Mouse (Mus musculus) MEL (cell line): ENCODE results near the gene Akirin1. TPM values are rescaled to one million over a fixed set of nuclear protein-coding genes. Genes with fewer than 3 reads are reported as not detected.

Experiments used
- DNase-seq: peaks from one replicate; pipeline ENCODE4 v3.0.0; 2011; ENCODE audit warnings: low read depth, low spot score
- H3K27ac ChIP-seq: 2 replicates; pipeline ENCODE4 v1.5.1; 2012; ENCODE audit warnings: low read depth, mild to moderate bottlenecking, control low read depth, low read length, moderate library complexity; ENCODE audit not compliant: control insufficient read depth
- H3K27me3 ChIP-seq, 2 experiments: fragments of 150-350 bp in 1 of 2; sonication (generic) in 1 of 2; 2 replicates each; pipeline ENCODE4 v1.6.1; 2012; ENCODE audit warnings: low read length in 2 of 2, mild to moderate bottlenecking in 2 of 2, improper control_type of control experiment in 1 of 2, moderate library complexity in 1 of 2; ENCODE audit not compliant: insufficient read depth in 2 of 2, control insufficient read depth in 1 of 2
- H3K36me3 ChIP-seq, 2 experiments: 2 replicates each; pipeline ENCODE4 v1.6.1; 2012 to 2014; ENCODE audit warnings: low read length in 2 of 2, improper control_type of control experiment in 1 of 2, inconsistent platforms in 1 of 2, mild to moderate bottlenecking in 1 of 2; ENCODE audit not compliant: insufficient read depth in 2 of 2, control insufficient read depth in 1 of 2
- H3K4me1 ChIP-seq, 2 experiments: fragments of 150-350 bp in 1 of 2; sonication (generic) in 1 of 2; 2 replicates each; pipeline ENCODE4 v1.6.1; 2012; ENCODE audit warnings: low read length in 2 of 2, improper control_type of control experiment in 1 of 2, mild to moderate bottlenecking in 1 of 2; ENCODE audit not compliant: insufficient read depth in 2 of 2, control insufficient read depth in 1 of 2
- H3K4me3 ChIP-seq, 2 experiments: fragments of 150-350 bp in 1 of 2; sonication (generic) in 1 of 2; 2 replicates each; pipeline ENCODE4 v1.5.1; 2012; ENCODE audit warnings: low read depth in 2 of 2, low read length in 2 of 2, mild to moderate bottlenecking in 2 of 2, moderate library complexity in 2 of 2, control low read depth in 1 of 2, improper control_type of control experiment in 1 of 2; ENCODE audit not compliant: control insufficient read depth in 1 of 2, insufficient read depth in 1 of 2
- H3K79me2 ChIP-seq: 2 replicates; pipeline ENCODE4 v1.6.1; 2012; ENCODE audit warnings: mild to moderate bottlenecking, low read length, moderate library complexity; ENCODE audit not compliant: control insufficient read depth, poor library complexity, insufficient read depth
- H3K9ac ChIP-seq: 2 replicates; pipeline ENCODE4 v1.6.1; 2012; ENCODE audit warnings: low read depth, mild to moderate bottlenecking, control low read depth, low read length, moderate library complexity; ENCODE audit not compliant: control insufficient read depth, poor library complexity, severe bottlenecking
- H3K9me3 ChIP-seq: fragments of 150-350 bp; sonication (generic); replicated peaks from 2 replicates; pipeline ENCODE4 v1.6.1; 2012; ENCODE audit warnings: mild to moderate bottlenecking, low read length, improper control_type of control experiment, moderate library complexity; ENCODE audit not compliant: insufficient read depth
- CHD1 ChIP-seq: IDR thresholded peaks from 2 replicates; pipeline ENCODE4 v1.6.1; 2012; ENCODE audit warnings: low read depth, mild to moderate bottlenecking, inconsistent platforms, low read length, improper control_type of control experiment
- CHD2 ChIP-seq: IDR thresholded peaks from 2 replicates; pipeline ENCODE4 v1.6.1; 2011; ENCODE audit warnings: low read length, improper control_type of control experiment
- E2F4 ChIP-seq: IDR thresholded peaks from 2 replicates; pipeline ENCODE4 v1.6.1; 2011; ENCODE audit warnings: low read depth, low read length, improper control_type of control experiment, borderline replicate concordance
- ETS1 ChIP-seq: IDR thresholded peaks from 2 replicates; pipeline ENCODE4 v1.6.1; 2012; ENCODE audit warnings: low read depth, mild to moderate bottlenecking, inconsistent platforms, low read length, improper control_type of control experiment, moderate library complexity
- GATA1 ChIP-seq: IDR thresholded peaks from 2 replicates; pipeline ENCODE4 v1.6.1; 2011; ENCODE audit warnings: low read depth, low read length, improper control_type of control experiment
- JUND ChIP-seq: IDR thresholded peaks from 2 replicates; pipeline ENCODE4 v1.6.1; 2011; ENCODE audit warnings: low read depth, mild to moderate bottlenecking, improper control_type of control experiment, low read length
- MAFK ChIP-seq: IDR thresholded peaks from 2 replicates; pipeline ENCODE4 v1.6.1; 2011; ENCODE audit warnings: low read depth, mild to moderate bottlenecking, low read length, improper control_type of control experiment, borderline replicate concordance
- MAX ChIP-seq: IDR thresholded peaks from 2 replicates; pipeline ENCODE4 v1.6.1; 2011; ENCODE audit warnings: low read length, improper control_type of control experiment
- MXI1 ChIP-seq: IDR thresholded peaks from 2 replicates; pipeline ENCODE4 v1.6.1; 2011; ENCODE audit warnings: mild to moderate bottlenecking, low read depth, low read length, improper control_type of control experiment
- MYB ChIP-seq: IDR thresholded peaks from 2 replicates; pipeline ENCODE4 v1.6.1; 2011; ENCODE audit warnings: mild to moderate bottlenecking, low read depth, low read length, improper control_type of control experiment
- MYC ChIP-seq: IDR thresholded peaks from 2 replicates; pipeline ENCODE4 v1.6.1; 2011; ENCODE audit warnings: low read depth, mild to moderate bottlenecking, low read length, improper control_type of control experiment, moderate library complexity
- POLR2A ChIP-seq, 2 experiments: IDR thresholded peaks; 2 replicates each; pipeline ENCODE4 v1.6.1; 2011 to 2012; ENCODE audit warnings: low read length in 2 of 2, mild to moderate bottlenecking in 2 of 2, control low read depth in 1 of 2, improper control_type of control experiment in 1 of 2, low read depth in 1 of 2, moderate library complexity in 1 of 2; ENCODE audit not compliant: control insufficient read depth in 1 of 2, insufficient read depth in 1 of 2, poor library complexity in 1 of 2
- POLR2AphosphoS2 ChIP-seq: IDR thresholded peaks from 2 replicates; pipeline ENCODE4 v1.6.1; 2011; ENCODE audit warnings: low read length, improper control_type of control experiment
- POLR2AphosphoS5 ChIP-seq: IDR thresholded peaks from 2 replicates; pipeline ENCODE4 v1.6.1; 2012; ENCODE audit warnings: low read depth, borderline replicate concordance, mild to moderate bottlenecking, inconsistent platforms, low read length, moderate library complexity, mixed read lengths
- RAD21 ChIP-seq: IDR thresholded peaks from 2 replicates; pipeline ENCODE4 v1.6.1; 2011; ENCODE audit warnings: mild to moderate bottlenecking, low read depth, low read length, improper control_type of control experiment
- RCOR1 ChIP-seq: IDR thresholded peaks from 2 replicates; pipeline ENCODE4 v1.6.1; 2012; ENCODE audit warnings: low read depth, mild to moderate bottlenecking, inconsistent platforms, low read length, improper control_type of control experiment
- SIN3A ChIP-seq: IDR thresholded peaks from 2 replicates; pipeline ENCODE4 v1.6.1; 2012; ENCODE audit warnings: low read length, improper control_type of control experiment, inconsistent platforms
- SMC3 ChIP-seq: IDR thresholded peaks from 2 replicates; pipeline ENCODE4 v1.6.1; 2011; ENCODE audit warnings: low read depth, low read length, improper control_type of control experiment
- TAL1 ChIP-seq: IDR thresholded peaks from 2 replicates; pipeline ENCODE4 v1.6.1; 2012; ENCODE audit warnings: mild to moderate bottlenecking, inconsistent platforms, low read length, moderate library complexity, mixed read lengths
- TCF12 ChIP-seq: IDR thresholded peaks from 2 replicates; pipeline ENCODE4 v1.6.1; 2014; ENCODE audit warnings: low read depth, mild to moderate bottlenecking, inconsistent platforms, low read length, improper control_type of control experiment, moderate library complexity
- UBTF ChIP-seq: IDR thresholded peaks from 2 replicates; pipeline ENCODE4 v1.6.1; 2012; ENCODE audit warnings: low read depth, mild to moderate bottlenecking, inconsistent platforms, low read length, improper control_type of control experiment, moderate library complexity, borderline replicate concordance; ENCODE audit not compliant: insufficient read depth
- USF1 ChIP-seq: IDR thresholded peaks from 2 replicates; pipeline ENCODE4 v1.6.1; 2014; ENCODE audit warnings: low read depth, mild to moderate bottlenecking, inconsistent platforms, low read length, improper control_type of control experiment, moderate library complexity
- USF2 ChIP-seq, 2 experiments: IDR thresholded peaks; 2 replicates each; pipeline ENCODE4 v1.6.1; 2011 to 2012; ENCODE audit warnings: improper control_type of control experiment in 2 of 2, low read length in 2 of 2, borderline replicate concordance in 1 of 2, inconsistent platforms in 1 of 2, low read depth in 1 of 2, mild to moderate bottlenecking in 1 of 2; ENCODE audit not compliant: insufficient read depth in 1 of 2
- ZC3H11A ChIP-seq: IDR thresholded peaks from 2 replicates; pipeline ENCODE4 v1.6.1; 2012; ENCODE audit warnings: low read depth, mild to moderate bottlenecking, inconsistent platforms, low read length, improper control_type of control experiment
- ZMIZ1 ChIP-seq: IDR thresholded peaks from 2 replicates; pipeline ENCODE4 v1.6.1; 2012; ENCODE audit warnings: low read depth, mild to moderate bottlenecking, inconsistent platforms, low read length, improper control_type of control experiment, moderate library complexity
- ZNF384 ChIP-seq: IDR thresholded peaks from 2 replicates; pipeline ENCODE4 v1.6.1; 2012; ENCODE audit warnings: low read depth, mild to moderate bottlenecking, inconsistent platforms, low read length, improper control_type of control experiment
- polyA plus RNA-seq, 2 experiments: library from polyadenylated mRNA; stranded (reverse) in 1 of 2; unstranded in 1 of 2; fragments of >175 nt in 1 of 2; fragments of >200 nt in 1 of 2; gene quantifications; 2 replicates each; pipeline versions ENCODE4 v1.2.1 to v1.2.4; 2012; ENCODE audit warnings: low replicate concordance in 2 of 2, low read depth in 1 of 2; ENCODE audit not compliant: insufficient read length in 2 of 2, insufficient read depth in 1 of 2, missing spikeins in 1 of 2
- total RNA-seq: library from RNA; depleted of rRNA; stranded (reverse); fragments of 300-350 nt; gene quantifications from 2 replicates; pipeline ENCODE4 v1.2.3, GENCODE M21; 2012

Gene Akirin1
- total and polyA plus RNA-seq, 3 experiments, result 46.3 to 53.3 TPM; not detected in 1

DNA sequence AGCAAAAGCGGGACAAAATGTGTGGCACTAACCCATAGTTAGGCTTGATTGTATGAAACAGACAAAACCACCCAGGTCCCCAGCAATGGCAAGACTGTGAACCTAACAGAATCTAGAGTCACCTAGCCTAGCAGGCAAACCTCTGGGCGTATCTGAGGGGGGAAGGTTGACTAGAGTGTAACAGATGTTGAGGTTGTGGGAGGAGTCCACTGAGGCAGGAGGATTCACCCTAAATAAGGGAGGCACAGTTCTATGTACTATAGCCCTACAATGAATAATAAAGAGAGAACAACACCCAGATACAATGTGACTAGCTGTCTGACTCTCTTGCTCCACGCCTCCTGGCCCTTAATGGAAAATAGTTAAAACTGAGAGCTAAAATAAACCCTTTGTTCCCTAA, 58.1 kb downstream of the Akirin1 start:
- no peak overlapping the region for H3K4me3 ChIP-seq
- H3K4me1 ChIP-seq, result no peaks in the 10 kb centered on the region
- TF ChIP-seq CHD2 (no peak), SMC3 (no peak), MAX (no peak), ETS1 (no peak), USF1 (no peak), CHD1 (no peak), ZC3H11A (no peak), MAFK (no peak), POLR2AphosphoS5 (no peak), TCF12 (no peak), RCOR1 (no peak), GATA1 (no peak), RAD21 (no peak), ZNF384 (no peak), ZMIZ1 (no peak), JUND (no peak), SIN3A (no peak), UBTF (no peak)
- TF ChIP-seq, all 39 proteins: peak for 0
- no peaks in the 10 kb centered on the region; a peak in 2 of 4 replicates for H3K27me3 ChIP-seq
- H3K36me3 ChIP-seq, result no peaks in the 10 kb centered on the region
- no peaks in the 10 kb centered on the region for H3K79me2 ChIP-seq
- H3K9me3 ChIP-seq, result no peaks in the 10 kb centered on the region
- no peak overlapping the region for H3K27ac ChIP-seq
- no peak overlapping the region for H3K9ac ChIP-seq
- DNase-seq, result no peak

DNA sequence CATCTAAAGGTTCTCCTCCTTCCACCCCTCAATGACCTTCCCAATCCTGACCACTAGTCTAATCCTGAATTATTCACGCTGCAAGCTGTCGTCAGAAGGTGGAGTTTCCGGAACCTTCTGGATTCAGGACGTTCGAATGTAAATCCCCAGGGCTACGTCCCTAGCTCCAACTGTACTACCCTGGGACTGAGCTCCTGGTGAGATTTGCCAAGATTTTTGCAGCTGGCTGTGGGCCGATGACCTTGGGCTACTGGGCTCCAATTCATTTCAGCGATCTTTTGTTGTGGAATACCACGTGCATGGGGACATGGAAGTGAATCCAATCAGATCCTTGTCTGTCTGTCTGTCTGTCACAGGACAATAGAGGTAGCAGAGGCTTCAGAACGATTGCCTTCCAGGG, 59.8 kb downstream of the Akirin1 start:
- H3K79me2 ChIP-seq, result no peaks in the 10 kb centered on the region

More for the DNA sequence above, 59.8 kb downstream of the Akirin1 start:
- no peak overlapping the region for H3K4me3 ChIP-seq
- no peaks in the 10 kb centered on the region; a peak in 2 of 4 replicates for H3K27me3 ChIP-seq
- H3K27ac ChIP-seq, result no peak overlapping the region
- H3K9me3 ChIP-seq, result no peaks in the 10 kb centered on the region
- no peak for TF ChIP-seq TAL1
- no peak for TF ChIP-seq SMC3
- TF ChIP-seq POLR2A (IDR thresholded peaks at IDR 0.05; ENCODE audit: control insufficient read depth in 1 of 2, insufficient read depth in 1 of 2, low read depth in 1 of 2, low read length in 2 of 2, poor library complexity in 1 of 2), result no peak
- no peak for TF ChIP-seq ZC3H11A
- TF ChIP-seq USF1, result no peak
- TF ChIP-seq MYC, result no peak
- TF ChIP-seq MXI1, result no peak
- no peak for TF ChIP-seq GATA1
- TF ChIP-seq POLR2AphosphoS2, result no peak
- TF ChIP-seq UBTF, result no peak
- no peak for TF ChIP-seq ZMIZ1
- no peak for TF ChIP-seq USF2 (IDR thresholded peaks at IDR 0.05; ENCODE audit: borderline replicate concordance in 1 of 2, insufficient read depth in 1 of 2, low read depth in 1 of 2, low read length in 2 of 2)
- no peak for TF ChIP-seq MAFK
- no peak for TF ChIP-seq E2F4
- TF ChIP-seq POLR2AphosphoS5, result no peak
- no peak for TF ChIP-seq ZNF384
- no peak for TF ChIP-seq CHD2
- no peak for TF ChIP-seq MYB
- H3K36me3 ChIP-seq, result no peaks in the 10 kb centered on the region
- no peaks in the 10 kb centered on the region for H3K4me1 ChIP-seq
- H3K9ac ChIP-seq, result no peak overlapping the region
- DNase-seq, result no peak
